Mouse (Mus musculus) bone marrow macrophage, adult 2 months (primary cell): ENCODE measurements around the gene Eif2ak4.

Experiments used
- CTCF ChIP-seq: IDR thresholded peaks from 2 replicates; pipeline ENCODE4 v1.5.1; 2012; ENCODE audit warnings: low read depth, mild to moderate bottlenecking, low read length, moderate library complexity
- POLR2A ChIP-seq: IDR thresholded peaks from 2 replicates; pipeline ENCODE4 v1.6.1; 2012; ENCODE audit warnings: mild to moderate bottlenecking, low read depth, low read length, borderline replicate concordance

DNA sequence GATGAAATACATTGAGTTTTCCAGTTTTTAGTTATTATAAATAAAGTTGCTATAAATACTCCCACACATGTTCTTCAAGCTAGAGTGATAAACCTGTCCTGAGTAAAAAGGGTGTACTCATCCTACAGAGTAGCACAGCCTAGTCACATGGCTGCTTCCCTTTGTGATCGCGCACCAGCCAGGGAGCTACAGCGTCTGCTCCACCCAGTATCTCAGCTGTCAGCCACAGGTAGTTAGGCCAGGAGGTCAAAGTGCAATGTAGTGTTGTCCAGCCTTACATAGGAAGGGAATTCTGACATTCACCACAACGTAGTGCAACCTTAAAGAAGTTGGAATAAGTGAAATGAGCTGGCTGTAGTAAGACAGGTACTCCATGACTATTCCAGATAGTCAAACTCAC is 17.1 kb downstream of the Eif2ak4 start:
- no peak for TF ChIP-seq CTCF
- TF ChIP-seq POLR2A = no peak
